Mouse (Mus musculus) adrenal gland, postnatal 4 days (tissue): ENCODE data around the gene Hsd17b7. TPM values are rescaled to one million over a fixed set of nuclear protein-coding genes. Genes with fewer than 3 reads are reported as not detected.
"Not testable (repeated sequence)": the region's sequence is repeated elsewhere in the genome, so short reads cannot be mapped to it uniquely, and the experiment has no call there.

Source experiments
- DNase-seq, 2 experiments: peaks; one replicate each; pipeline ENCODE4 v3.0.0; 2021 to 2022; ENCODE audit warnings: low spot score in 2 of 2, mixed read lengths in 2 of 2
- long read RNA-seq, 2 experiments: library from polyadenylated mRNA; stranded (forward); transcript quantifications; one replicate each; pipeline ENCODE4 v2.0.0; 2021
- total RNA-seq, 2 experiments: library from RNA; stranded (reverse); gene quantifications; 2 replicates each; pipeline ENCODE4 v1.2.3; 2021

Gene Hsd17b7
- 10 to 100 TPM; 10.5 to 12.5 TPM for total RNA-seq
- long read RNA-seq, experiment 1, full-length matches to known transcripts, result 2 of 3 reads
- long read RNA-seq, experiment 1, partial matches to known transcripts, result 0 of 3 reads
- long read RNA-seq, experiment 1, other reads (novel, unspliced or antisense), result 1 of 3 reads
- long read RNA-seq, experiment 2, full-length matches to known transcripts, result 1 of 6 reads
- long read RNA-seq, experiment 2, partial matches to known transcripts, result 1 of 6 reads
- long read RNA-seq, experiment 2, other reads (novel, unspliced or antisense), result 4 of 6 reads

- DNase-seq, result peak; percentile 95 to 97
These were observed at the start of gene Hsd17b7 for GRCm38 (mm10) chr1:169968792-169969515. Hsd17b7 (minus strand) TSS chr1:169969241.

- DNase-seq, result no peak
These were observed 45.7 kb upstream of the Hsd17b7 start for GRCm38 (mm10) chr1:170014784-170015183.

- no peak for DNase-seq
These were observed 41.9 kb upstream of the Hsd17b7 start for GRCm38 (mm10) chr1:170010716-170011505.

- no peak for DNase-seq
These were observed 40.3 kb upstream of the Hsd17b7 start for GRCm38 (mm10) chr1:170009296-170009695.

GRCm38 (mm10) chr1:170008432-170009220 lies 39.6 kb upstream of the Hsd17b7 start:
- no peak for DNase-seq

- DNase-seq, result no peak
These were observed 37.5 kb upstream of the Hsd17b7 start for GRCm38 (mm10) chr1:170006516-170006915.

- no peak for DNase-seq
These were observed 36.3 kb upstream of the Hsd17b7 start for GRCm38 (mm10) chr1:170005297-170005696.

GRCm38 (mm10) chr1:169993901-169994300 lies 24.9 kb upstream of the Hsd17b7 start:
- not testable (repeated sequence) for DNase-seq

- no peak for DNase-seq
These were observed 17.1 kb upstream of the Hsd17b7 start for GRCm38 (mm10) chr1:169986166-169986565.

GRCm38 (mm10) chr1:169977621-169978020 lies 8.6 kb upstream of the Hsd17b7 start:
- DNase-seq, result no peak

- no peak for DNase-seq
These were observed 3.0 kb upstream of the Hsd17b7 start for GRCm38 (mm10) chr1:169971998-169972397.

- no peak for DNase-seq
These were observed 1.9 kb upstream of the Hsd17b7 start for GRCm38 (mm10) chr1:169970936-169971335.

- DNase-seq, result no peak
These were observed 460 bp upstream of the Hsd17b7 start for GRCm38 (mm10) chr1:169969516-169969886.

- no peak for DNase-seq
These were observed 15.9 kb downstream of the Hsd17b7 start for GRCm38 (mm10) chr1:169953106-169953505.

GRCm38 (mm10) chr1:169952636-169953035 lies 16.4 kb downstream of the Hsd17b7 start:
- no peak for DNase-seq

GRCm38 (mm10) chr1:169951561-169951960 lies 17.5 kb downstream of the Hsd17b7 start:
- no peak for DNase-seq

- no peak for DNase-seq
These were observed 18.4 kb downstream of the Hsd17b7 start for GRCm38 (mm10) chr1:169950651-169951050.

GRCm38 (mm10) chr1:169949981-169950380 lies 19.1 kb downstream of the Hsd17b7 start:
- DNase-seq, result no peak

- no peak for DNase-seq
These were observed 20.2 kb downstream of the Hsd17b7 start for GRCm38 (mm10) chr1:169948866-169949265.

- no peak for DNase-seq
These were observed 20.8 kb downstream of the Hsd17b7 start for GRCm38 (mm10) chr1:169948280-169948679.

GRCm38 (mm10) chr1:169947654-169948053 lies 21.4 kb downstream of the Hsd17b7 start:
- DNase-seq, result no peak
